Mouse (Mus musculus) liver, embryonic 12.5 days (tissue): ENCODE measurements around the gene Ttl. TPM values are rescaled to one million over a fixed set of nuclear protein-coding genes. Genes with fewer than 3 reads are reported as not detected.

ENCODE experiments used
- ATAC-seq: fragments of 200-750 bp; cut with Nextera tagmentation; 2 replicates; pipeline ENCODE4 v1.8.0; 2017; ENCODE audit warnings: moderate number of reproducible peaks, mild to moderate bottlenecking, moderate library complexity
- H3K27ac ChIP-seq: fragments of 300-500 bp; sonication (generic); 2 replicates; pipeline ENCODE4 v1.5.1; 2016; ENCODE audit warnings: mild to moderate bottlenecking
- H3K27me3 ChIP-seq: fragments of 300-500 bp; sonication (generic); replicated peaks from 2 replicates; pipeline ENCODE4 v1.6.1; 2016; ENCODE audit warnings: mild to moderate bottlenecking, moderate library complexity
- H3K36me3 ChIP-seq: fragments of 300-500 bp; sonication (generic); 2 replicates; pipeline ENCODE4 v1.6.1; 2016; ENCODE audit warnings: mild to moderate bottlenecking, moderate library complexity
- H3K4me1 ChIP-seq: fragments of 300-500 bp; sonication (generic); 2 replicates; pipeline ENCODE4 v1.6.1; 2016
- H3K4me2 ChIP-seq: fragments of 300-500 bp; sonication (generic); 2 replicates; pipeline ENCODE4 v1.6.1; 2016; ENCODE audit warnings: mild to moderate bottlenecking, moderate library complexity
- H3K4me3 ChIP-seq: fragments of 300-500 bp; sonication (generic); 2 replicates; pipeline ENCODE4 v1.5.1; 2016; ENCODE audit warnings: mild to moderate bottlenecking, moderate library complexity
- H3K9ac ChIP-seq: fragments of 300-500 bp; sonication (generic); 2 replicates; pipeline ENCODE4 v1.6.1; 2016; ENCODE audit warnings: mild to moderate bottlenecking, moderate library complexity
- H3K9me3 ChIP-seq: fragments of 300-500 bp; sonication (generic); replicated peaks from 2 replicates; pipeline ENCODE4 v1.6.1; 2016; ENCODE audit warnings: mild to moderate bottlenecking, moderate library complexity
- WGBS: fragments of 180-500 bp; shearing (Covaris S2); methylation state at CpG from one replicate; pipeline ENCODE4 v1.1.7; 2016; ENCODE audit not compliant: insufficient replicate concordance; 5-methylcytosine and 5-hydroxymethylcytosine counted together
- polyA plus RNA-seq: library from polyadenylated mRNA; unstranded; fragments of >200 nt; fragmentation: Nextera tagmentation; extraction: Ambion mirVana; gene quantifications from 2 replicates; pipeline ENCODE4 v1.2.1, GENCODE M21; 2016

Ttl gene
- polyA plus RNA-seq, 1 experiment from 2014 or later = 2.6 TPM

DNA sequence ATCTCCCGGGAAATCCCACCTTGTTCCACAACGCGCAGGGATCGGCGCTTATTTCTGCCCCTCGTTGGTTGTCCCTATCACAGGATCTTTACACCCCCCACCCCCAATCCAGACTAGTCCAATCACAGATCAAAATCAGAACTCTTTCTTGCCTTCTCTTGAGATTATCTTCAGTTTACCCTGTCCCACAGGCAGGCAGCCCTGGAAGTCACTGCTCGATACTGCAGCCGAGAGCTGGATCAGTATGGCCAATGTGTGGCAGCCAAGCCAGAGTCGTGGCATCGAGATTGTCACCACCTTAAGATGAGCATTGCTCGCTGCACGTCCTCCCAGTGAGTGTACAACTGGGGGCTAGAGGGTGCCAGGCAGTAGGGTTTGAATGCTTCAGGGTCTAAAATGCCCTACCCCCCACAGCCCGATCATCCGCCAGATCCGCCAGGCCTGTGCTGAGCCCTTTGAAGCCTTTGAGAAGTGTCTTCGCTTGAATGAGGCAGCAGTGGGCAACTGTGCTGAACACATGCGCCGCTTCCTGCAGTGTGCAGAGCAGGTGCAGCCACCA, 64.3 kb downstream of the Ttl start:
- H3K36me3 ChIP-seq = peaks cover 64% of the 10 kb centered on the region
- no peaks in the 10 kb centered on the region for H3K9me3 ChIP-seq
- H3K9ac ChIP-seq = peak overlapping the region; percentile 76
- peak overlapping the region; percentile 91 for H3K27ac ChIP-seq
- H3K4me3 ChIP-seq = peak overlapping the region; percentile 73
- peaks cover 26% of the 10 kb centered on the region for H3K4me1 ChIP-seq
- peak overlapping the region; percentile 88 for H3K4me2 ChIP-seq
- 35% methylated on average over 18 of the region's 18 CpGs for WGBS
- no peaks in the 10 kb centered on the region for H3K27me3 ChIP-seq
- peak; percentile 23 for ATAC-seq

GRCm38 (mm10) chr2:129130776-129131175, 65.0 kb downstream of the Ttl start:
- peaks cover 56% of the 10 kb centered on the region for H3K36me3 ChIP-seq
- ATAC-seq = no peak
- 83% methylated on average over 2 of the region's 2 CpGs for WGBS
- peak overlapping the region; percentile 91; the same call in 1 of the 2 replicates for H3K27ac ChIP-seq
- peak overlapping the region; percentile 73 for H3K4me3 ChIP-seq
- H3K27me3 ChIP-seq = no peaks in the 10 kb centered on the region
- no peaks in the 10 kb centered on the region for H3K9me3 ChIP-seq
- peak overlapping the region; percentile 76 for H3K9ac ChIP-seq
- peaks cover 26% of the 10 kb centered on the region for H3K4me1 ChIP-seq
- peak overlapping the region; percentile 88 for H3K4me2 ChIP-seq

DNA sequence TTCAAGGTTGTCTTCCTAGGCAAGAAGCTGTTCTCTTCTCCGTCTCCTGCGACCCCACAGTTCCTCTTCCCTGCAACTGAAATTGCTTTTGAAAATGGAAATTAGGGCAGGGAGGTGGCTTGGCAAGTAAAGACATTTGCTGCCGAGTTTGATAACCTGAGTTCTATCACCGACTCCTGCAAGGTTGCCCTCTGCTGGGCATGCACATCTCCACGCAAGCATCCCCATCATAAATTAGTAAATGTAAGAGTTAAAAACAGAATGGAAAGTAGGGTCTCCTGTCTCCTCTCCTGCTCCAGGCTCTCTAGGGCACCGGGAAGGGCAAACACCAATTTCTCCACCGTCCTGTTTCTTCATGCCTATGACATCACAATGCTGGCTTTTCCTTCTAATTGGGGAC, 66.5 kb downstream of the Ttl start:
- WGBS = 87% methylated on average over 7 of the region's 7 CpGs
- H3K4me2 ChIP-seq = no peak overlapping the region
- no peaks in the 10 kb centered on the region for H3K9me3 ChIP-seq

GRCm38 (mm10) chr2:129133006-129133805, 67.5 kb downstream of the Ttl start:
- peaks cover 26% of the 10 kb centered on the region for H3K4me1 ChIP-seq
- peaks cover 32% of the 10 kb centered on the region for H3K36me3 ChIP-seq
- no peak overlapping the region for H3K4me3 ChIP-seq
- 85% methylated on average over 14 of the region's 14 CpGs for WGBS
- H3K4me2 ChIP-seq = no peak overlapping the region
- no peaks in the 10 kb centered on the region for H3K27me3 ChIP-seq
- H3K27ac ChIP-seq = no peak overlapping the region
- no peak for ATAC-seq
- H3K9me3 ChIP-seq = no peaks in the 10 kb centered on the region
- no peak overlapping the region for H3K9ac ChIP-seq

More for the DNA sequence above, 66.5 kb downstream of the Ttl start:
- no peak overlapping the region for H3K9ac ChIP-seq
- peaks cover 42% of the 10 kb centered on the region for H3K36me3 ChIP-seq
- H3K27ac ChIP-seq = no peak overlapping the region
- H3K4me1 ChIP-seq = peaks cover 26% of the 10 kb centered on the region
- no peaks in the 10 kb centered on the region for H3K27me3 ChIP-seq
- no peak for ATAC-seq
- no peak overlapping the region for H3K4me3 ChIP-seq

GRCm38 (mm10) chr2:129139906-129140305, 74.2 kb downstream of the Ttl start:
- no peaks in the 10 kb centered on the region for H3K4me1 ChIP-seq
- 72% methylated on average over 10 of the region's 10 CpGs for WGBS
- no peak overlapping the region for H3K9ac ChIP-seq
- no peak overlapping the region for H3K4me3 ChIP-seq
- no peak overlapping the region for H3K4me2 ChIP-seq
- H3K9me3 ChIP-seq = no peaks in the 10 kb centered on the region
- no peak for ATAC-seq
- no peak overlapping the region for H3K27ac ChIP-seq
- no peaks in the 10 kb centered on the region for H3K36me3 ChIP-seq
- no peaks in the 10 kb centered on the region for H3K27me3 ChIP-seq

Other genes starting within 250 kb of the Ttl start
- 9.5 and 9.9 TPM in 2 replicates for gene Tmem87b, start 247.8 kb upstream of the Ttl start, polyA plus RNA-seq
- 0.38 and 0.53 TPM in 2 replicates for gene Fbln7, start 203.0 kb upstream of the Ttl start, polyA plus RNA-seq
- gene Zc3h8, start 121.9 kb upstream of the Ttl start, polyA plus RNA-seq = 6.0 and 6.1 TPM in 2 replicates
- 0.65 and 0.81 TPM in 2 replicates for gene Zc3h6, start 98.5 kb upstream of the Ttl start, polyA plus RNA-seq
- gene Gm10762, start 98.2 kb upstream of the Ttl start, polyA plus RNA-seq = 5.8 and 6.8 TPM in 2 replicates
- gene Vinac1, start 17.8 kb upstream of the Ttl start, polyA plus RNA-seq = 0.02 TPM in 1 of 2 replicates, not detected in the other
- 38.3 and 40.6 TPM in 2 replicates for gene Polr1b, start 35.1 kb downstream of the Ttl start, polyA plus RNA-seq
- gene Chchd5, start 63.8 kb downstream of the Ttl start, polyA plus RNA-seq = 12.3 and 13.6 TPM in 2 replicates
- gene Slc20a1, start 132.8 kb downstream of the Ttl start, polyA plus RNA-seq = 76.2 and 78.4 TPM in 2 replicates
- 31.6 and 36.3 TPM in 2 replicates for gene Ckap2l, start 231.3 kb downstream of the Ttl start, polyA plus RNA-seq
- 2.8 and 3.7 TPM in 2 replicates for gene Il1a, start 244.0 kb downstream of the Ttl start, polyA plus RNA-seq